Mouse (Mus musculus): ENCODE measurements around the gene Scyl1. TPM values are rescaled to one million over a fixed set of nuclear protein-coding genes. Genes with fewer than 3 reads are reported as not detected.

Scyl1 gene
- total and polyA plus RNA-seq, 3 experiments = 36.0 to 64.1 TPM; not detected in 1

GRCm38 (mm10) chr19:5788620-5789019, 17.4 kb upstream of the Scyl1 start:
- H3K79me2 ChIP-seq (ENCODE audit: control insufficient read depth, insufficient read depth, low read length, poor library complexity) = no peaks in the 10 kb centered on the region
- H3K4me3 ChIP-seq (ENCODE audit: control insufficient read depth in 1 of 2, insufficient read depth in 1 of 2, low read depth in 2 of 2, low read length in 2 of 2) = no peak overlapping the region
- no peak for DNase-seq (ENCODE audit: low read depth, low spot score)
- H3K27me3 ChIP-seq (ENCODE audit: control insufficient read depth in 1 of 2, insufficient read depth in 2 of 2, low read length in 2 of 2) = no peaks in the 10 kb centered on the region
- no peak overlapping the region for H3K27ac ChIP-seq (ENCODE audit: control insufficient read depth, low read depth, low read length)
- H3K4me1 ChIP-seq (ENCODE audit: control insufficient read depth in 1 of 2, insufficient read depth in 2 of 2, low read length in 2 of 2) = peaks cover 0 to 11% of the 10 kb centered on the region in 2 experiments; a peak in 2 of 4 replicates
- H3K36me3 ChIP-seq (ENCODE audit: control insufficient read depth in 1 of 2, insufficient read depth in 2 of 2, low read length in 2 of 2) = peaks cover 0 to 3% of the 10 kb centered on the region in 2 experiments; a peak in 1 of 4 replicates
- TF ChIP-seq MYB (IDR thresholded peaks at IDR 0.05; ENCODE audit: low read depth, low read length) (no peak), GABPA (IDR thresholded peaks at IDR 0.05; ENCODE audit: low read depth, low read length) (no peak), SMC3 (IDR thresholded peaks at IDR 0.05; ENCODE audit: low read depth, low read length) (no peak), POLR2AphosphoS5 (IDR thresholded peaks at IDR 0.05; ENCODE audit: borderline replicate concordance, low read depth, low read length) (no peak), ZNF384 (IDR thresholded peaks at IDR 0.05; ENCODE audit: low read depth, low read length) (no peak), MYC (IDR thresholded peaks at IDR 0.05; ENCODE audit: low read depth, low read length) (no peak), RCOR1 (IDR thresholded peaks at IDR 0.05; ENCODE audit: low read depth, low read length) (no peak), MEF2A (IDR thresholded peaks at IDR 0.05; ENCODE audit: extremely low read depth, insufficient replicate concordance, low read depth, low read length, poor library complexity, severe bottlenecking) (no peak), BHLHE40 (IDR thresholded peaks at IDR 0.05; ENCODE audit: borderline replicate concordance, low read depth, low read length) (no peak), TAL1 (IDR thresholded peaks at IDR 0.05; ENCODE audit: low read length) (no peak), ZKSCAN1 (IDR thresholded peaks at IDR 0.05; ENCODE audit: low read depth, low read length) (no peak), ZC3H11A (IDR thresholded peaks at IDR 0.05; ENCODE audit: low read depth, low read length) (no peak), EP300 (IDR thresholded peaks at IDR 0.05; ENCODE audit: low read depth in 1 of 2, low read length in 2 of 2) (no peak)
- no peak overlapping the region for H3K9ac ChIP-seq (ENCODE audit: control insufficient read depth, low read depth, low read length, poor library complexity, severe bottlenecking)
- H3K9me3 ChIP-seq (replicated peaks; ENCODE audit: insufficient read depth, low read length) = no peaks in the 10 kb centered on the region

DNA sequence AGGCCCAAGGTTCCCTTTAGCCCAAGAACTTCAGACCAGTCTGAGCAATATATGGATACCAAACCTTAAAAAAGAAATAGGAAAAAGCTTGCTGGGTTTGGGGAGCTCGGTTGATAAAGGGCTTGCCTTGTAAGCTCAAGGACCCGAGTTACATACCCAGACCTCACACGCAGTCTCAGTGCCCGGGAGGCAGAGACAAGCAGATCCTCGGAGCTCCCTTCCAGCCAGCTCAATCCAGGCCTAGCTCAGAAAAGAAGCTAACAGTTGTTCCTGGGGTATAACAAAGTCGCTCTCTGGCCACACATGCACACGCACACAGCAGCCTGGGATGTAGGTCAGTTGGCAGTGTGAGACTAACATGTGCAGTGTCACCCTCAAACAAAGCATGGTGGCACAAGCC, 16.7 kb upstream of the Scyl1 start:
- TF ChIP-seq ZNF384 (IDR thresholded peaks at IDR 0.05; ENCODE audit: low read depth, low read length) (no peak), ZC3H11A (IDR thresholded peaks at IDR 0.05; ENCODE audit: low read depth, low read length) (no peak), CHD1 (IDR thresholded peaks at IDR 0.05; ENCODE audit: low read depth, low read length) (no peak), JUND (IDR thresholded peaks at IDR 0.05; ENCODE audit: low read depth, low read length) (no peak), ZMIZ1 (IDR thresholded peaks at IDR 0.05; ENCODE audit: low read depth, low read length) (no peak), ELF1 (IDR thresholded peaks at IDR 0.05; ENCODE audit: low read depth, low read length) (no peak), TAL1 (IDR thresholded peaks at IDR 0.05; ENCODE audit: low read length) (no peak), TBP (IDR thresholded peaks at IDR 0.05; ENCODE audit: low read depth, low read length) (no peak), MYB (IDR thresholded peaks at IDR 0.05; ENCODE audit: low read depth, low read length) (no peak), BHLHE40 (IDR thresholded peaks at IDR 0.05; ENCODE audit: borderline replicate concordance, low read depth, low read length) (no peak), POLR2AphosphoS5 (IDR thresholded peaks at IDR 0.05; ENCODE audit: borderline replicate concordance, low read depth, low read length) (no peak)
- Histone ChIP-seq H3K4me3 (ENCODE audit: control insufficient read depth in 1 of 2, insufficient read depth in 1 of 2, low read depth in 2 of 2, low read length in 2 of 2) (no peak overlapping the region), H3K79me2 (ENCODE audit: control insufficient read depth, insufficient read depth, low read length, poor library complexity) (no peaks in the 10 kb centered on the region), H3K9me3 (replicated peaks; ENCODE audit: insufficient read depth, low read length) (no peaks in the 10 kb centered on the region), H3K36me3 (ENCODE audit: control insufficient read depth in 1 of 2, insufficient read depth in 2 of 2, low read length in 2 of 2) (0 out of 4 replicates have a peak, but pooled peaks cover 0 to 2% of the 10 kb centered on the region in 2 experiments), H3K9ac (ENCODE audit: control insufficient read depth, low read depth, low read length, poor library complexity, severe bottlenecking) (no peak overlapping the region), H3K27me3 (ENCODE audit: control insufficient read depth in 1 of 2, insufficient read depth in 2 of 2, low read length in 2 of 2) (no peaks in the 10 kb centered on the region), H3K4me1 (ENCODE audit: control insufficient read depth in 1 of 2, insufficient read depth in 2 of 2, low read length in 2 of 2) (peaks cover 0 to 11% of the 10 kb centered on the region in 2 experiments; a peak in 2 of 4 replicates), H3K27ac (ENCODE audit: control insufficient read depth, low read depth, low read length) (no peak overlapping the region)
- DNase-seq (ENCODE audit: low read depth, low spot score) = no peak
